Mouse (Mus musculus): Measurements from ENCODE around the gene Fam118a.
"Not testable (repeated sequence)": the region's sequence is repeated elsewhere in the genome, so short reads cannot be mapped to it uniquely, and the experiment has no call there.

The Fam118a gene

DNA sequence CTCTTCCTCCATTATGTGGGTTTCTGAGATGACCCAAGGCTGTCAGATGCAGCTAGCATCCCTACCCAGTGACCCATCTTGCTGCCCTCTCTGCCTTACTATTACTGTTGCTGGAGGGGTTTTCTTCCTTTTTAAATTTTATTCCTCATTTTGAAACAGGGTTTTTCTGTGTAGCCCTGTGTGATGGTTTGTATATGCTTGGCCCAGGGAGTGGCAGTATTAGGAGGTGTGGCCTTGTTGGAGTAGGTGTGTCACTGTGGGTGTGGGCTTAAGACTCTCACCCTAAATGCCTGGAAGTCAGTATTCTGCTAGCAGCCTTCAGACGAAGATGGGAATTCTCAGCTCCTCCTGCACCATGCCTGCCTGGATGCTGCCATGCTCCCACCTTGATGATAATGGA is at the start of gene Fam118a:
Fam118a (plus strand) TSS at position 301 of the 400 bp plus-strand sequence.
- DNase-seq (ENCODE audit: low spot score in 2 of 2), result not testable (repeated sequence)

DNA sequence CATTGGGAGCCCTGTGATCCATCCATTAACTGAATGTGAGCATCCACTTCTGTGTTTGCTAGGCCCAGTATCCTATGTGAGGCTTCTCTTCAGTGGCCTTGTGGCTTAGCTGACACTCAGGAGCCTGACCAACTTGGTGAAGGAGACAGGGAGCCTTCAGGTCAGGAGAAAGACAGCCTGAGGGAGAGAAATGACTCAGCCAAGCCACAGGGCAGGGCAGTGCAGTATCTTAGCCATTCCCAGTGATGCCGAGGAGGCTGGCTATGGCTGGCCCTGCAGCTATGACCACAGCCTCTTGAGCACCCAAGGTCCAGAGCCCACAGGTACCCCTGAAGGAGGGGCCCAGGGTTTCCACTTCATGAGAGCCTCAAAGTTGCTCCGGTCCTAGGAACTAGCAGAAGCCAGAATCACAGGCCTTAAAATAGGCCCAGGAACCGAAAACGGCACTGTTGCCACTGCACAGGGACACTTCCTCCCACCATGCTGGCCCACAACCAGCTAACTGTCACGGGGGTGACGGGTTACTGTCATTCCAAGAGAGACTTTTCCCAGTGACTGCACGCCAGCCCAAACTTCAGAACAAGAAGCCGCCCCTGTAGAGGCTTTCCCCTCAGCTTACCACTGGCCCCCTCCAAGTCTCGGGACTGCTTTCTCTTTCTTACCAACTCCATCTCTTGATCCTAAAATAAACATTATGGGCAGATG is 47.0 kb upstream of the Fam118a start:
- DNase-seq (ENCODE audit: low spot score in 2 of 2), result no peak

DNA sequence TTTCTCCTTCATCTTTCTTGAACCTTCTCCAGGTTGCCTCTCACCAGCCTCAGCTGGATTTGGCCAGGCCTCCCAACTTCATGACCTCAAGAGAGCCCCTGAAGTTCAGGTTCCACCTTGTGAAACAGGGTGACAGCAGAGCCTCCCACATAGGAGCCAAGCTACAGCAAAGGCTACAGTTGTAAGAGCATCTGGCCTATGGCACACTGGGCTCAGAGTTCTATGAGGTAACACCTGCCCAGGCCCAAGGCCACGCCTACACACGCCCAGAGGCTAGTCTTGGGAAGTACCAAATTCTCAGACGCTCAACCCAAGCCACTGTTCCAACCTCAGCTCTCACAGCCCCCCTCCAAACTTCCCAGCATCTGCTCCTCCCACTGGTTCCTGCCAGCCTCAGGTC is 45.9 kb upstream of the Fam118a start:
- no peak for DNase-seq (ENCODE audit: low spot score in 2 of 2)

DNA sequence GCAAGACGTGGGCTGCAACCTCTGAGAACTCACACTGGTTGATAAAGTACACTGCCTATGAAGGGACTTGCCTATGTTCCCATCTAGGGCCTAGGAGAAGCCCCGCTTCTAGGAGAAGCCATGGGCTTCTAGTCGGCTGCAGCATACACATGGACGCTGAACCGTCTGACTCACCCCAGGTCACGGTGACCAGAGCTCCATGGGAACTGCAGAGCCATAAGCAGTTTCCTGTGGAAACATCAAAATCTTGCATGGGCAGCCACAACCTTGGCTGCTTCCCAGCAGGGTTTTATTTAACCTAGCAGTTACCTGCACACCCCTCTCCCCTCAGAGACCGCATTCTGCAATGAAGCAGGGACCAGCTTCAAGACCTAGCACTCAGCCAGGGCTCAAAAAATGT is 45.0 kb upstream of the Fam118a start:
- DNase-seq (ENCODE audit: low spot score in 2 of 2), result no peak

DNA sequence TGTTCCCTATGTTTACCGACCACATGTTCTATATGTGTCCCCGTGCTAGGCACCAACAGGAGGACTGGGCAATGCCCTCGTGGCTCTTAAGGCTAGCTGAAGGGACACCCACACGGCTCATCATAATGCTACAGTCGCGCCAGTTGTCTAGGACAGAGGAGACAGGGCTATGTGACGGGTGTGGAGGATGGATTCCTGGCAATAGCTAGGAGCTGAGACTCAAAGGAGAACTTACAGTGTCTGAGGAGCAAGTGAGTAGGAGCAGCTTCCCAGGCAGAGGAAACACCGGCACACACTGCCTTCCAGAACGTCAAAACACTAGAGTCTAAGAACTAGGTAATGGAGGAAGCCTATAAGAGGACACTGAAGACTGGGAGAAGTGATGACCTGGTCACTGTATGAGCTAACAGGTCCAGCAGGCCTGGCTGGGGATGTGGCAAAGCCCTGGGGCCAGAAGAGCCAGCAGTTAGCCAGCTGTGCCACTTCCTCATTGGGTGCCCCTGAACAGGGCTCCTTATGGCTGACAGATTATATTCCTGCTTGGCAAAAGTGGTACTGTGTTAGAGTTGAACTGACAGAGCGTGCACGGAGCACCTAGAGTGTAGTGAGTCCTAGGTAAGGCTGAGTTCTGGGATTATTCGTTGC is 43.1 kb upstream of the Fam118a start:
- no peak for DNase-seq (ENCODE audit: low spot score in 2 of 2)

DNA sequence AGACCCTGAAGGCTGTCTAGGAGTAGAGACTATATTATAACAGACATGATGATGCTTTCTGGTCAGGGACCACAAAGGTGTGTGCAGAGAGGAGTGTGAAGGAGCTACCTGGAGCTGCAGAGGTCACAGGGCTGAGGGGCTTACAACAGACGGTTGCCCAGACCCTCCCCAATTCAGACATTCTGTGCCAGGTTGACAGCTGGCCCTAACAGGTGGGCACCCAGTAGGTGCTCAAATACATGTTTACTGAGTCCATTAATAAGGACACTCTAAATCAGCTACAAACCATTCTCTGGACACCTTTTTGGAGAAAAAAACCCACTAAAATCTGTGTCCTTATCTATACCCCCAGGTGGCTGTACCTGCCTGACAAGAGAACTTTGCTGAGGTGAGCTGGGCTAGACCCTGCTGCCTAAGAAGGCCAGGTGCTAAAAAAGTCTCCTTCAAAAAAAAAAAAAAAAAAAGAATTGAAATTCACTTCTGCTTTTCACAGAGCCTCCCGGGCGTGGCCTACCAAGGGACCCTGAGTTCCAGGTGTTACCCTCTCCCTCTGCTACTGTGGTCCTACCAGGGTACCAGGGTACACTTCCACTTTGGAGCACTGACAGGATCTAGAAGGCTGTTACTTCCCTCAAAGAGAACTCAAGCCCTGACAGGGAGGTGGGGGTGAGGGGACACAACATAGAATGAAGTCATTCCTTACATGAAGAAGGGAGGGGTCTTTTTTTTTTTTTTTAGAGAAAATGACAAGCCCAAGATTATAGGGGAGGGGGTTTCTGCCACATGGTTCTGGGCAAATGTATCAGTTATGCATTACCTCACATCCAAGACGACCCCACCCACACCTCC is 42.4 kb upstream of the Fam118a start:
- no peak for DNase-seq (ENCODE audit: low spot score in 2 of 2)

DNA sequence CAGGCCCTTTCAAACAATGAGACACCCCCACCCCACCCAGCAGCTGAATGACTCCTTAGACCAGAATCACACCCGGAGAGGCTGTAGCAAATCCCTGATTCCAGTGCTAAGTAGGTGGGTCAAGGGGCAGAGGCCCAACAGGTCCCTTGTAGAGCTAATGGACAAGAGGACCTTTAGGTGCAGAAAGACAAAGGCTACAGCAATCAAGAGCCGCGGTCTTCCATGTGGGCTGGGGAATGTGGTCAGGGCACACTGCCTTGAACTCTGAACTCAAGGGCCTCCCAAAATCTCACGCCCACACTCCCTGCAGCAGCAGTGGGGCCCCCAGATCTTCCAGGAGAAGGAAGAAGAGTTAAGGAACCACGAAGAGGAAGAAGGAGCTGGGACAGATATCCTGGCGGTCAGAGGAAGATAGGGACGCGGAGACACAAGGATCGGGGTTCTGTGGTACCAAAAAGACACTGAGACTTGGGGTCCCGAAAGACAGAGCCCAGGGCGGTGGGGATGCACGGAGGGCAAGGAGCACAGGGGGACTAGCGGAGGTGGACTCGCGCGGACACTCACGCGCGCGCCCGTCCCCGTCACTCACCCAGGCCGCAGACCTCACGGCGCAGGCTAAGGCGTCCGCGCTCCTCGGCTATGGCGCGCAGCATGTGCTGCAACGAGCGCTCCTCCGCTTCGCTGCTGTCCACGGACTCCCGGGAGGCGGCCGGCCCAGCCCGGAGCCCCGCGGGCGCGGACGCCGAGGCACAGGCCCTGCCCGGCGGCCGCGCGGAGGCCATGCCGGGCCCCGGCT is 41.5 kb upstream of the Fam118a start:
- peak; percentile 25 to 30 for DNase-seq (ENCODE audit: low spot score in 2 of 2)

DNA sequence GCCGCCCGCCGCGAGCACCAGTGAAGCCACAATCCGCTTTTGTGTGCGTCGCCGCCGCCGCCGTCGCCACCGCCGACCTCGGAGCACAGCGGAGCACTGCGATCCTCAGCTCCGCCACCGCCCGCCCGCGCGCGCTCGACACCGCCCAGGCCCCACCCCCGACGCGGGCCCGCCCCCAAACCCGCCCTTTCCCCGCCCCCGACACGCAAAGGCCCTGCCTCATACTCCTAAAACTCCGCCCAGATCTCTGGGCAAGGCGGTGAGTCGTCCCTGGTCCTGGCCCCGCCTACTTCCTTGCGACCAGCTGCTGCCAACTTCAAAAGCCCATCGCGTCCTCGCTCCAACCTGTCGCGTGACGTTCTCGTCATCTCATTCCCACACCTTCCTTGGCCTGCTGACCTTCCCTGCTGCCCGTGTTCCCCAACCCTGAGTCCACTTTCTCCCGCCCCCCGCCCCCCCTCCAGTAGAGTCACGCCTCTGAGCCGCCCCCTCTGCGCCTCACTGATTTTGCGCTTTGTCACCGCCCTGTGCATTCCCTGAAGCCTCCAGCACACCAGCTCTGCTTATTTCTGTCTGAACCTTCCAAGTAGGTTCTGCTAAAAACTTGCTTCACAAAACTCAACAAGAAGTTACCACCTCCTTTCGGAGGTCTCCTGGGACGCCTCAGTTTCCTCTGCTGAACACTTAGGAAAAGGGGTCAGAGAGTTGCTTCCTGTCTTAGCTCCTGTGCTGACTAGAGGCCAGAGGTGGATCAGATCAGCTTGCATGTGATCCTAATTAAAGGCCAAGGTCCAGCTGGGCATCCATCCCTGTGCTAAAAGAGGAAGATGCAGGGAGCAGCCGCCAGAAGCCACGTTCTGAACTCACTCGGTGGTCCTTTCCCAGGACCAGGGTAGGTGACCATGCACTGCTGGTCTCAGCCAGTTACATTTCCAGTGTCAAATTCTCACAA is 40.6 kb upstream of the Fam118a start, which contains the start of gene 5031439G07Rik:
5031439G07Rik (minus strand) TSS at position 678 of the 952 bp plus-strand sequence.
- peak; percentile 89 to 92 for DNase-seq (ENCODE audit: low spot score in 2 of 2)

DNA sequence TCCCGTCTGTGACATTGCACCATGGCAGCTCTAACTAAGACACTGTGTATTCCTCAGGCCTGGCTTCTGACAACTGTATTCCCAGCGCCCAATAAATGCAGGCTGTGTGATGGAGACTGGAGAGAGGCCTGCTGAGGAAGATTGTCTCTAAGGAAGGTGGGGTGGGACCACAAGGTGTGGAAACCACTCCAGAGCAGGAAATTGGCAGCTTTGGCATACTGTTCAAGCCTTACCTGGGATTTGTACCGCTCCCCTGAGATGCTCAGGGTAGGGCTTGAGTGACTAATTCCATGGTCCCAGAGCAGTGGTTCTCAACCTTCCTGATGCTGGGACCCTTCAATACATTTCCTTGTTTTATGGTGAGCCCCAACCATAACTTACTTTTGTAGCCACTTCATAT is 39.6 kb upstream of the Fam118a start:
- DNase-seq (ENCODE audit: low spot score in 2 of 2), result no peak

DNA sequence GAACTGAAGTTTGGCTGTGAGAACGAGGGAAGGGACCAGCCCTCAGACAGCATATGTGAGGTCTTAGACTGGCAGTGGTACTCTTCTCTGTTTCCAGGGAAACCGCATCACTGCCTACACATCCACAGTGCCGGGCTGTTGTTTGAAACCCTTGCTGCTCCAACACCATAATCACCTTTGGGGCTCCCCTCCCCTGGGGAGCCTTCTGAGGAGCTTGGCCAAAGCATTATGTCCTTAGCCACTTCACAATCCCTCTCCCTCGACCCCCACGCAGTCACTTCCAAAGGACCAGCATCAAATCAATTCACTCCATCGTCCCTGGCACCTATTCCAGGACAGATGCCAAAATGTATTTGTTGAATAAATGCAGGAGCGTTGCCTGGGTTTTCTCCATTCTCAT is 39.0 kb upstream of the Fam118a start:
- no peak for DNase-seq (ENCODE audit: low spot score in 2 of 2)

DNA sequence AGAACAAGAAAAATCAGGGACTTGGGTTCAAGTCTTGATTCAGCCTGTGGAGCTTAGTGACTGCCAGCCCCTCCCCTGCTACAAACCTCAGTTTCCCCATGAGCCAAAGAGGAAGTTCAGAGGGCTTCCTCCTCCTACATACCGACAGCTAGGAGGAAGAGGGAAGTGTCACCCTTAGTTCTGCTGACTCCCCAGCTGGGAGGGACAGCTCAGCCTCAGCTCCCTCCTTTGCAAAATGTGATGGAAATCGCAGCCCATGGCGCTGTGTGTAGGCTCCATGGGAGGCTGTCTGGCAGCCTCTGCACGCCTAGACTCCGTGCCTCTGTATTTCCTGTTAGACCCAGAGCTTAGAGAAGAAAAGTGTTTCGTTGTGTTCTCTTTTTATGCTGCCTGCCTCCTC is 34.2 kb upstream of the Fam118a start:
- DNase-seq (ENCODE audit: low spot score in 2 of 2), result no peak

DNA sequence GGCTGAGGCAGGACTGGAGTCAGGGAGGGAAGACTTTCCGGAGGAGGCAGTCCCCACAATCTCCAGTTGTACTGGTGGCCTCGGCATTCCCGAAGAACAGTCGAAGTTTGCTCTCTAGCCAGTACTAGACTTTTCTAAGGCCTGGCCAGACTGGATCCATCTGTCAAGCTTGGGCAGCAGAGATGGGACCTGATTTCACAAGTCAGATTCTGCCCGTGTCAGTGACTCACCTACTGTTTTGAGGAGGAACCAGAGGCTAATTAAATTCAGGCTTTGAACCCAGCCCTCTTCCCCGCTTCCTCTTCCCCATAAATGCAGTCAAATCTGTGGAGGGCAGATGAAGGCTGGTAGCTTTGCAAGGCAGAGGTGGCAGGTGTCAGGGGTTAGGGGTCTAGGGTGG is 33.7 kb upstream of the Fam118a start:
- no peak for DNase-seq (ENCODE audit: low spot score in 2 of 2)

DNA sequence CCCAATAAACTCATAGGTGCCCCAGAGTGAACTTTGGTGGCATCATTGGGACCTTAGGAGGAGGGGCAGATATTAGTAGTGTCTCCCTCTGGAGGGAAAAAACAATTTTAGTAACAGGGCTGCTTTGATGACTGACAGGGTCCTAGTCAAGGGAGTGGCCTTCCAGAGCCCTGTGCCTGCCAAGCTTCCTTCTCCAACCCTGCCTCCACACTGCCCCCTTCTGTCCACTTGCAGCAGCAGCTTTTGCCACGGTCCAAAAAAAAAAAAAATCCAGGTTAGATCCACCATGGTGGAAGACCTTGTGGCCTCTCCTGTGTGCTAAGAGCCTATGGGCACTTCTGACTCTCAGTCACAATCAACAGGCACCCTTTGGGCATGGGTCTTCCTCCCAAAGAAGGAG is 32.8 kb upstream of the Fam118a start:
- DNase-seq (ENCODE audit: low spot score in 2 of 2), result peak; percentile 19 to 73

DNA sequence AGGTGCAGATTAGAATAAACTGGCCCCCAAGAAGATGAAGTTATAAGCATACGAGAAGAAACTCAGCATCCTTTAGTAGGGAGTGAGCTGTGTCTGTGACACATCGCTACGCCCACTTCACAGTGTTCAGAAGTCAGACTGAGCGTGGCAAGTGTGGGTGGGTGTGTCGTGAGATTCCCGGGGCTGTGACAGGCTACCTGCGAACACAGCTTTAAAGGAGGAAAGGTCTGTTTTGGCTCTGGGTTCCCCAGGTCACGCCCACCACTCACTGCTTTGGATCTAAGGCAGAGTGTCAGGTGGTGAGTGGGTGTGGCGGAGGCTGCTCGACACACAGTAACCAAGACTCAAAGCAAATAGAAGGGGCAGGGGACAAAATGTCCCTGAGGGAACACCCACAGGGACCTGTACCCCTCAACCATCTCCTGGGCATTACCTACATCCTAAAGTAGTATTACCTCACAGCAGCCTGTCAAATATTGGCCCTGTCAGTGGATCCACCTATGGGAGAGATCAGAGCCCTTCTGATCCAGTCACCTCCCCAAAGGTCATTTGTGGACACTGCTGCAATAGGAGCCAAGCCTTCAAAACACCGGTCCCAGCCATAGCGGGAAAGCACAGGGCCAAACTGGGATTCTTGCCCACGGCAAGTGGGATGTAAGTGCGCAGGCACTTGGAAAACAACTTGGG is 30.8 kb upstream of the Fam118a start:
- DNase-seq (ENCODE audit: low spot score in 2 of 2), result no peak

DNA sequence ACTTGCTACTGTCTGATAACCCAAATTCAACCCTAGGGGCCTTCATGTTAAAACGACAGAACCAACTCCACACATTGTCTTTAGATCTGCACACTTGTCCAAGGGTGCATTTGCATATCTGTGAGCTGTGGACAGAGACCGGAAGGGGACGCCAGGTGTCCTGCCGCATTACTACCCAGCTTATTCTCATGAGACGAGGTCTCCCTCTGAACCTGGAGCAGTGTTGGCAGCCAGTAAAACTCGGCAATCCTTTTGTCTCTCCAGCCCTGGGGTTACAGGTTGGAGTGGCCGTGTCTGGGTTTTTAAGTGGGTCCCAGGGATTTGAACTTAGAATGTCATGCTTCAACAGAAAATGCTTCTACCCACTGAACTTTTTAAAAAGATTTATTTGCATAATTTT is 28.8 kb upstream of the Fam118a start:
- no peak for DNase-seq (ENCODE audit: low spot score in 2 of 2)

DNA sequence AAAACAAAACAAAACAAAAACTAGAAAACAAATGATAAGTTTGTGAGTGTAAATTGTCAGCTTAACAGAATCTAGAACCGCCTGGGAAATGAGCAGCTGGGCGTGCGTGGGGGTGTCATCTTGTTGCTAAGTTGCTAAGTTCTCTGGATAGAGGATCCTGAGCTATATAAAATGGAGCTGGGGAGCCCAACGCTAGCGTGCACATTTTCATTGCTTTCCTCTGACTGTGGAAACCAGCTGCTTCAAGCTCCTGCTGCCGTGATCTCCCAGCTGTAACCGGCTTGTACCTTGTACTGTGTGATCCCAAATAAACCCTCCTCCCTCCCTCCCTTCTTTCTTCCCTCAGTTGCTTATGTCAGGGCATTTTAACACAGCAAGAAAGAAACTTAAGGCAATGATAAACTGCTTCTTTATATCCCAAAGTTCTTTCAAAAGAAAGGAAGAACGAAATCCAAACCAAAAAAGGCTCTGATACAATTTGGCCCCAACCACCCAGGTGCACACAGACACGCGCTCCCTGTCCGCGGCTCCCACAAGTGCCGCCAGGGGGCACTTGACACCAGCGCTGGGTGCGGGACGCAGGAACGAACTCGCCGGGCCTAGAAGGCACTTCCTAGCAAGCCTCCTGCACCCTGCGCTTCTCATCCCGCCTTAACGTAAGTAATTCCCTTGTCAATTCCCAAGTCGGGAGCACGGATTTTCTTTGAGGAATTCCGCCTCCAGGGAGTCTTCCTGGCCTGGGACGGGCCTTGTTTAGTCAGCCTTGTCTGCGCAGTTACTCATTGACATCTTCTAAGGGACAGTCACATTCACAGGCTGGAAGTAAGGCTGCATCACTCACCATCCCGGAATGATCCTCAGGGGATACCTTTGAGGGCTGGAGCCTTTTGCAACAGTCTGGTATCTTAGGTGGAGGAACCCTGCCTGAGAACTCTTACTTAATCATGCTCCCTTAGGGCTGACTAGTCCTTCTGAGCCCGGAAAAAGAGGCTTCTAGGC is 27.5 kb upstream of the Fam118a start:
- DNase-seq (ENCODE audit: low spot score in 2 of 2), result peak; percentile 57 to 84

DNA sequence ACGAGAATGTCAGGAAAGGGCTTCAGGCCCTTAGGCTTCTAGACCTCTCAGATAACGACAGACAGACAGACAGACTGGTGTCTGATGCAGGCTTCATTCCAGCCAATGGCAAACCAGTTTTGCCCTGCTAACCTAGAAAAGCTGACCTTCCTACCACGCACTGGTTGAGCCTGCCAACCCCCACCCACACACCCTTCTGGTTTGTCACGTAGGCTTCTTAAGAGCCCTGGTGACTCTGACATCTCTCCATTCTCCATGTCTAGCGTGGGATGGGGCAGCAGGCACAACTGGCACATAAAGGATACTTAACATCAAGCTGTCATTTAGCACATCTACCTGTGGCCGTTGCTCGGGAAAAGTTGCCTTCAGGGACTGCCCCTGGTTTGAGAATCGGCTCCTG is 19.1 kb upstream of the Fam118a start:
- no peak for DNase-seq (ENCODE audit: low spot score in 2 of 2)

DNA sequence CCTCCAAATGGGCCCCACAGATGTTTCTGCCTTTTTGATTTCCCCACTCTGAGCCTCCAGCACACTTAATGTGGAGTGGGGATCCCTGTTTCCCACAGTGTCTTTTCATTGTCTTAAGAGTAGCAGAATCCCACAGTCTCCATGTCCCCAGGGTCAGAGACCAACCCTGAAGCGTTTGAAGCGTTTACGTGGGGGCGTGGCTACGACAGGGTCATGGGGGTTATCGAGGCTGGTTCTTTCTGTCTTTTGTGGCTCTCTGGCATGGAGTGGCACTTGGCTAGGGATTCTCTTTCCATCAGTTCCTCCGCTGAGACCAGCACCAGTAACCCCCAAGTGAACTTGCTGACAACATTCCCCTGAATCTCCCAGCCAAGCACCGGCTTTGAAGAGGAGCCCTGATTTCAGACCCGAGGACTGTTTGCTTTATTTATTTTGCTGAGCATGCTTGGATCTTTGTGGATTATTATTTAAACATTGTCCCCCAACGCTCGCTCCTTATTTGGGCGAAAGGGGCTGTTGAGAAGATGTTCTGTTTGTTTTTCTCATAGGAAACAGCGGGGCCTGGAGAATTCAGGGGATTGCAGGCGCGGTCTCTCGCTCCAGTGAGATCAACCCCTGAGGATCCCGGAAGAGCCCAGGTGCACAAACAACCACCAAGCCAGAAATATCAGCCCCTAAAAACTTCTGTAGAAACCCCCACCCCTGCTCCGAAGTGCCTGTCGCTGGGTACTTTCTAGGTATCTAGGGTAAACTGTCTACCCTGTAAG is 16.7 kb upstream of the Fam118a start:
- no peak for DNase-seq (ENCODE audit: low spot score in 2 of 2)

All from thymus, postnatal 10 days (tissue).